Mouse (Mus musculus) lung, postnatal 25 days (tissue): ENCODE measurements around the gene Natd1.

Source experiments
- DNase-seq: peaks from one replicate; pipeline ENCODE4 v3.0.0; 2022; ENCODE audit warnings: low spot score

Natd1 gene

DNA sequence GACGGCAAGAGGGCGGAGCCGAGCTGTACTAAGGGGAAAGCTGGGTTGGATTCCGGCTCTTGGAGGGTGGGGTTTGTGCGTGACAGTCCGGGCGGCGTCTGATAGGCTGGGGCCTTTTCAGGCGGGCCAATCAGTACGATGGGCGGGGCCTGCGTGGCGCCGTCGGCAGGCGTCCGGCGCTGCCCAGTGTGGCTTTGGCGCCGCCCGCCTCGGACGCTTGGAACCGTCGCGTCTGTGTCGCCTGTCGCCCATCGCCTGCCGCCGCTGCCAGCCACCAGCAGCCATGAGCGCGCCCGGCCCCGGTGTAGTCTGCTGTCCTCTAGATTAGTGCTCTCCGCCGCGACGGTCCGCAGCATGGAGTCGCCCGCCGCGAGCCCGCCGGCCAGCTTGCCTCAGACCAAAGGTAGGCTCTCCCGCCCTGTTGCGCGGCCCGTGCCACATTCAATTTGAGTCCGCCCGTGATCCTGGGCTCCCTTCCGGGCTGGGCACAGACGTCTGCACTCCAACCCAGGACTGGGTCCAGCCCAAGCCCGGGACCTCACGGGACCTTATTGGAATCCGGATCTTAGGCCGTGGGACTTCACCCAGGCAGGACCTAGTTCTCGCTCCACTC, 17.4 kb upstream of the Natd1 start, which contains the start of gene Map2k3:
TSS of gene Map2k3 (plus strand) at position 165 of the 613 bp plus-strand sequence.
- DNase-seq = peak; percentile 98

GRCm38 (mm10) chr11:60931282-60931868, 16.8 kb upstream of the Natd1 start:
- DNase-seq = no peak

DNA sequence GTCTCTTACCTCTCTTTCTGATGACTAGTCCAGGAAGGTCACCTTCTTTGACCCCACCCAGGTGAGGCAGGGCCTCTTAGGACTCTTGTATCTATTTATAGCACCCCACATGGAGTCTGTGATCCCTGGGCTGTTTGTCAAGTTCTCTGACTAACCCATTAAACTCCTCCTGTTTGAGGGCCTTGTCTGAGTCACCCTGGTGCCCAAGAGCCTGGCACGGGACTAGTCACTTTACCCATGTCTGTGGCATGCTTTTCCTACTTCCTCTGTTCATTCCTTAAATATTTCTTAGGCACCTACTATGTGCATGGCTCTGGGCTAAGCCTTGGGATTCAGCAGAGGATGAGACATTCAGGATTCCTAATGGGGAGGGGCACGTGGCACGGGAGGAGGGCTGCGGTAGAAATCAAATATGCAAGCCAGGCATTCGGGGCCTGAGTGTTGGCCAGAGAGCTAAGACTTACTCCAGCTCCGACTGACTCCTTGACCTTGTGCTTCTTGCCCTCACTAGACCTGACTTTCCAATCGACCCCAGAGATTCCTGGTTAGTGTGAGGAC, 16.3 kb upstream of the Natd1 start:
- peak; percentile 65 for DNase-seq

DNA sequence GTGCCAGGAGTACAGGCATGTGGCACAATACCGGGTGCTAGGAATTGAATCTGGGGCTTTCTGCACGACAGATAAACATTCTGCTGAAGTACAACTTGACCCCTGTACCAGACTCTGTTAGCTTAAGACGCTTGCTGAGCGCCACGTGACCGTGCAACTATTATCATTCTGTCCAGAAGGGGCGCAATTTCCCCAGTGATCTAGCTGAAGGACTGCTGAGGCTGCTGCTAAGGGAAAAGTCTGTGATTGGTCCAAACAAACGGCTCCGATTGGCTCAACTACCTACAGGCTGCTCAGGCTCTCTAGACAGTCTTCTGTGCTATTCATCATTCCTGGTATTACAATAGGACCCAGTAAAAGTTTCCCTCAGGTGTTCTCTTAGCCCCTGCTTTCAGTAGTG, 12.7 kb upstream of the Natd1 start:
- DNase-seq = peak; percentile 96

- DNase-seq = no peak
Measured at GRCm38 (mm10) chr11:60924981-60925380, 10.4 kb upstream of the Natd1 start.

- no peak for DNase-seq
Measured at GRCm38 (mm10) chr11:60924498-60924897, 9.9 kb upstream of the Natd1 start.

DNA sequence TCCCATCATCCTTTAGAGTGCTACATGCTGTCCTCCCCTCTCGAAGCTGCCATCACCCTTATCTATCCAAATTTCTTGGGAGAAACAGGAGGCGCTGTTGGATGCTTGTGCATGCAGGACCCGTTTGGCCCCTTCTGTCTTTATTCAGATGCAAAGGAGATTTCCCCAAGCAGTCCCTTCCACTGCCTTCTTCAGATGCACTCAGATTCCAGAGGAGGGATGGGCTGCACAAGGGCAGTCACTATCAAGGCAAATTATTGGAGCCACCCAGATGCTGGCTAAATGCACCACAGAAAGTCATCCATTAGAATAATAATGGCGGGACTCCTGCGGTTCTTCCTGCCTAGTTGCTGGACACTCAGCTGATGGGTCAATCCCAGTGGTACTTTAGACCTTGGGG, 8.4 kb upstream of the Natd1 start:
- no peak for DNase-seq

- no peak for DNase-seq
Measured at GRCm38 (mm10) chr11:60922195-60922594, 7.6 kb upstream of the Natd1 start.

- DNase-seq = no peak
Measured at GRCm38 (mm10) chr11:60920021-60920420, 5.5 kb upstream of the Natd1 start.

- no peak for DNase-seq
Measured at GRCm38 (mm10) chr11:60915201-60915600, 651 bp upstream of the Natd1 start.

DNA sequence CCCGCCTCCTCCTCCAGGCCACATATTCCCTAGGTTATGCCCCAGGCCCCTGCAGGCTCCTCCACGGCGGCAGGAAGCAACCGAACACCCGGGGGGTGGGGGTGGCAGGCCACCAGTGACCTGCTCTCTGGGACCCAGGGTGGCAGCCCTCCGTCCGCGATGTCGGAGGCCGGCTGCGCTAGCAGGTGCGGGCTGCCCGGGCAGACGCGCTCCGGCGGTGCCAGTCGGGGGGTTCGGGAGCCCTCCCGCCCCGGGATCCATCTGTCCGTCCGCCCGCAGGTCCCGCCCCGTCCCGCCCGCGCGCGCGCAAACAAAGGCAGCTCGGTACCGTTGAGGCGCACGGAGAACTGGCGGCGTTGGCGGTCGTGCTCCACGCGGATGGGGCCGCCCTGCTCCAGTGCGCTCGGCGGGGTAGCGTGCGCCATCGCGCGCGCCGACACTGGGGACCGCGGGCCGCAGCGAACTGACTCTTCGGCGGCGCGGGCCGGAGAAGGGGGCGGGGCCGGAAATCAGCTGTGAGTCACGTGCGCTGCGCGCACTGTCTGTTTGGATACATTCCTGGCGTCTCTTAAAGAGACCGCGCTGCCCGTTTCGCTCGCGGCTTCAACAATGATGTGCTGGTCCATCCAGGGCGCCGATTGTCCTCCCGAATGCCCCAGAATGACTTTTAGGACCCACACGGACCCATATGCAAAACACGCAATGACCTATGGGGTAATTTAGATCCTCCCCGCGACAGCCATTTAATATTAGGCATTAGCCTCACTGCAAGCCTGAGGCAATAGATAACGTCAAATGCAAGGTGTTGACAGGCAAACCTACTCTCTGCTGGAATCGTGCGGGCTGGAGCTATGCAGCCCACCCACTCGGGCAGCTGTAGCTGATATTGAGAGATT, 1.0 kb downstream of the Natd1 start:
- peak; percentile 93 for DNase-seq

DNA sequence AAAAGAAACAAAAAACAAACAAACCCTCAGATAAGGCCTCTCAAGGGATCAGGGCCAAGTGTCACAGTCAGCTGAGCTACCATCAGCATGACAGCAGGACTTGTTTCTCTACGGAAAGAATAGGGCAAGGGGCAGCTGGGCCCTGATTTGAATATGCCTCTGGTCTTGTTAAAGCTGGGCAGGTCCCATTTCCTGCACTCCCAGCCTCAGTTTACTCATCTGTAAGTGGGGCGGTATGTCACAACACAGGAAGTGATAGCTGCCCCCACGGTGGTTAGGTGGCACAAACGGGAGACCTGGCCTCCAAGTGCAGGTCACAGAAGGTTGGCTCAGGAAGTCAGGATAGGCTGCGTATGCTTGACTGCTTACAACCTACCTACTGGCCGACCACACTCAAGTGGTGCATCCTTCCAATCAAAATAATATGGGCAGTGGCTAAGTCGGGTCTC, 2.0 kb downstream of the Natd1 start:
- no peak for DNase-seq

DNA sequence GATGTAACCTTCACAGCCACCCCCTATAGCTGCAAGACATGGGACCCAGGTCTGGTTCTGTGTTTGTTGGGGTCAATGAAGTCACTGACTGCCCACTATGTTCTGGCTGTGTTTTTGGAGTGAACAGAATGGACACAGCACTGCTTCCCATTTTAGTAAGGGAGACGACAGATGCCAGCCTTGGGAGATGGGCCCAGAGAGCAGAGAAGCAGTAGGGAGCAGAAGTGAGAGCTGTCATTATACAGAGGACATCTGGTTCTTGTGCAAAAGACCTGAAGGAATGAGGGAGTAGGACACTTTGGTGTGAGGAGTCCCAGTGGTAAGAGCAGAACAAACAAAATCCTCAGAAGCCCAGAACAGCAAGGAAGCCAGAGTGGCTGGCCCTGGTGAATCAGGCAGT, 4.9 kb downstream of the Natd1 start:
- DNase-seq = no peak

- DNase-seq = no peak
Measured at GRCm38 (mm10) chr11:60908073-60908472, 6.5 kb downstream of the Natd1 start.

DNA sequence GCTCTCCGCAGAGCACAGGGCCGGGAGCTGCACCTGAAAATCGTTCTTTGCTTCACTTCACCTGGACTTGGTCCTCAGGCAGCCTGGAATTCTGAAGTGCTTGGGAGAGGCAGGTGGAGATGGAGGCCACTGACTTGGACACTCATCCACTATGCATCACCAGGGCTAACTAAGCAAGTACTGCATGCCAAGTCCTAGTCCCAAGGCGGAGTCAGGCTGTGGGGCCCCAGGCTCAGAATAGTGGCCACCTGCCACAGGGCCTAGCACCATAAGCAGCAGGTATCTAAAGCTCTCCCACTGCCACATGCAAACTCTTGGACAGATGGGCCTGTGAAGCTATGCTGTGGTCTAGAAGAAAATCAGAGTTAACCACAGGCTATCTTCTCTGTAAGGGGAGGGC, 8.1 kb downstream of the Natd1 start:
- no peak for DNase-seq

DNA sequence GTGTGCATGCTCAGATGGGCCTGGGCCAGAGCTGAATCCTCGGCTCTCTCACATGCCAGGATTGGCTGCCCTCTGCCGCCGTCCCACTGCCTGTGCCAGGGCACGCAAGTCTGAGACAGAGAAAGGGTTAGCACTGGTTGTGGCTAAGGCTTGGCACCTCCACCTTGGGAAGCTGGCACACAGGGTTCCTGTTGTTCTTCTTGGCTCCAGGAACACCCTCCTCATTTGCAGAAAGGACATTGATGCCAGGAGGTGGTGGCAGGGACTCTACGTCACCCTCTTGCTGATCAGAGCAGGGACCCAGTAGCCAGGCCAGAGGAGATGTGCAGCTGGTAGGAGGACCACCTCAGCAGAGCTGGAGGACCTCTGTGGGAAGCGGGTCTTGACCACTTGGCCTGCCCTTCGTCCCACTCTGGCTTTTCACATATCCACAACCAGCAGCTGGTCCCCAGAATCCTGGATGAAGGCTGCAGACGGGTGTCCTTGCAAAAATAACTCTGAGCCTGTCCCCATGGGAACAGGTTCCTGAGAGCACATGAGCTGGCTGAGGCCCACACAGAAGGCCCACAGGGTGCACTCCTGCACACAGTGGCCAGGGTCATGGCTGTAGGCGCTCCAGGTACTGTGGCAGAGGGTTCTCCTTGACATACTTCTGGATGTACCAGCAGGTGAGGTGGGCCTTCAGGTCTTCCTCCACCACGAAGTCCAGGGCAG, 9.0 kb downstream of the Natd1 start:
- DNase-seq = no peak

DNA sequence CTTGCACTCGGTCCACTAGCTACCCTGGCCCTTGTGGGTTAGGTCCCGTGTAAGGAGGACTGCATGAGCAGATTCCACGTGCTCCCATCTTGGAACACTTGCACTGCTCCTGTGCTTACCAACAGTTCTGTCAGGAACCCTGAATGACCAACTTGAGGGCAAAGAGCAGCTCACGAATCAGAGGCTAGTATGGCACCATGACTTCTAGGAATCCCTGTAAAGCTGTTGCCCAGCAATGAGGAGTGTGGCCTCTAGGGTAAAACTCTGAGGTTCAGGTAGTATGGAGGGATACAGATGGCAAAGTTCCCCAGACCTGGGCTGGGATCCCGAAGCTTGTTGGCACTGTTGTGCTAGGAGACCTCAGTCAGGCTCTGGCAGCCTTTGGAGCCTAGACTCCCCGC, 10.9 kb downstream of the Natd1 start:
- DNase-seq = no peak

- DNase-seq = no peak
Measured at GRCm38 (mm10) chr11:60902486-60902885, 12.1 kb downstream of the Natd1 start.

- DNase-seq = no peak
Measured at GRCm38 (mm10) chr11:60902001-60902400, 12.5 kb downstream of the Natd1 start.

DNA sequence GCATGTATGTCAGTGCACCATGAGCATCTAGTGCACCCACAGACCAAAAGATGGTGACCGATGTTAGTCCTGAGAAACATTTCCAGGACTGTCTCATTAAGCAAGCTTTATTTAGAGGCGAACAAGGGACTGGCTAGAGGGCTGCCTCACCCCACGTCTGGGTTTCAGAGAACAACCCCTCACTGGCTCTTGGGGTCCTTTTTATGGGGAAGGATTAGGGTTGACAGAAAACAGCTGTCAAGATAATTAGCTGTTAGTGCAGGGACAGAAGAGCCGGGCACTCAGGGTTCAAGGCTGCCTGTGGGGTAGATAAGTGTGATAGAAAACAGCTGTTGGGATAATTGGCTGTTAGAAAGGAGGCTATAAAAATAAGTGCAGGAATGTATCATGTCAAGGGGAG, 18.6 kb downstream of the Natd1 start:
- DNase-seq = no peak

DNA sequence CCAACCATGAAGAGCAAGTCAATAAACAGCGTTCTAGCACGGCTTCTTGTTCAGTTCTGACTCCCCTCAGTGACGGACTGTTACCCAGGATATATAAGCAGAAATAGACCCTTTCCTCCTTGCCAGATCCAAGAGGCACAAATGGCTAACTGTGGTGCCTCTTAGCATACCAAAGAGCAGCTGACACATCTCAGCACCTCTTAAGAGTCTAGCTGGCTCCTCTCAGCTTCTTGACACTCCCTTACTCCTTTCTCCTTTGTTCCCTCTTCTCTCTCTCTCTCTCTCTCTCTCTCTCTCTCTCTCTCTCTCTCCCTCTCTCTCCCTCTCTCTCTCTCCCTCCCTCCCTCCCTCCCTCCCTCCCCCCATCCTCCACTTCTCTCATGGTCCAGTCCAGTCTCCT, 23.8 kb downstream of the Natd1 start:
- no peak for DNase-seq

DNA sequence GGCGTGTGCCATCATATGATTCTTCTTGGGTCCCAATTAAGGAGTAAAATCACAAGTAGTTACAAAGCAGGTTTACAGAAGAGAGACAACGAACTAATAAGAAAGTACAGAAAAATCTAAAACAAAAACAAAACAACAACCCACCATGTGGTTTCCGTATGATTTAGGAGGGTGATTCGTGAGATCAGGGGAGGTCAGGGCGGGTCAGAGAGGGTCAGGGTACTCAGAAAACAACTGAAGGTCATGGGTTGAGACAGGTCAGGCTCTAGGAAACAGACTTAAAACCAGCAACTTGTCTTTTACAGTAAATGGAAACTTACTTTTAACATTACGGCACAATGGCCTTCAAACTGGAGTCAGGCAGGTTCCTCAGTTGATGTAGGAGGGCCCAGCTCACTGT, 24.3 kb downstream of the Natd1 start:
- DNase-seq = no peak
